Mouse (Mus musculus) natural killer cell, adult 2 months (primary cell): ENCODE data around the gene Rnf2.

Experiments
- DNase-seq, 2 experiments: peaks; one replicate each; pipeline ENCODE4 v3.0.0; 2022; ENCODE audit warnings: low spot score in 2 of 2

Gene Rnf2

DNA sequence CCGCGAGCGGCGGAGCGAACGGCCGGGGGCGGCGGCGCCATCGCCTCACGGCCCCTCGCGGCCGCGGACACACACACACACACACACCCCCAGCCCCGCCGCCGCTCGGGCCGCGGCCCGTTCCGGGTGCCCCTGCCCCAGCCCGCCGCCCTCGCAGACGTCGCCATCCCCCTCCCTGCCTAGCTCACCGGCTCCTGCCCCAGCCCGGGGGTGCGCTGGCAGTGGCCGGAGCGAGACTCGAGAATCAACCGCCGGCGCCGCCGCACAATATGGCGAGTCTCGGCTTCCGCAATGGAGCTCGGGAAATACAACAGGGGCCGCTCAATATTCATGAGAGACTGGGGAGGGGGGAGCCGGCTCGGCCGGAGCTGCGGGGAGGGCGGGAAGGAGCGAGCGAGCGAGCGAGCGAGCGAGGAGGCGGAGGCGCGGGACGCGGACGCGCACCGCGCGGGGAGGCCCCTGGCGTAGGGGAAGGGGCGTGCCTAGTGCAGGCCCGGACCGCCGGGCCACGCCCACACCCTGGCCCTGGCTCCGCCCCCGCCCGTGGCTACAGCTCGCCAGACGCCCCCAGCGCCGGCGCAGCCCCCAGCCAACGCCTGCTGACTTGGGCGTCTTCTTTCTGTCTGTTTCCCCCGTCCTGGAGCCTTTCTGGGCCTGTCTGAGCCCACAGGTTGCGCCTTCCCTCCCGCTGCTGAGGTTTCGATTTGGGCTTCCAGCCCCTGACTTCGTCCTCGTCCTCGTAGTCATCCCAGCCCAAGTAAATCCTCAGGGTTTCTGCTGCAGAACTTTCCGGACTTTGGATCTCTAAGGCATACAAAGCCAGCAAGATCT is at the start of gene Rnf2:
Rnf2 (minus strand) TSS at position 425 of the 831 bp plus-strand sequence.
- DNase-seq, result peak; percentile 85 to 90

DNA sequence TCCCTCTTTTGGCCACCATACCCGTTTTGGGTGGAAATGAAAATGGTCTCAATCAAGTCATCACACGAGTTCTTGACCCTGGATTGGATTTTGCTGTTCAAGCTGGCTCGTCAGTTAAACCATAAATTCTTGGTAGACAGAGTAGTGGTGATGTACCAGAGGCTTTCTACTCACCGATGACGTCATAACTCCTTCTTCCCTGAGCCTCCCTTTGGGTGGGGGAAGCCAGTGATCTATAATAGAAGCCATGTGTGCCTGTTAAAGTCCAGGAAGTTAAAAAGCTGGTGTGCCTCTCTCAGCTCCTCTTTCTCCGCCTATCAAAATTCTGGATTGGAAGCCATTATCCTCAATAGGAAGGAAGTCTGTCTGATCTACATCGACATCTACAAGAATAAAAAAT is 49.0 kb upstream of the Rnf2 start:
- no peak for DNase-seq

DNA sequence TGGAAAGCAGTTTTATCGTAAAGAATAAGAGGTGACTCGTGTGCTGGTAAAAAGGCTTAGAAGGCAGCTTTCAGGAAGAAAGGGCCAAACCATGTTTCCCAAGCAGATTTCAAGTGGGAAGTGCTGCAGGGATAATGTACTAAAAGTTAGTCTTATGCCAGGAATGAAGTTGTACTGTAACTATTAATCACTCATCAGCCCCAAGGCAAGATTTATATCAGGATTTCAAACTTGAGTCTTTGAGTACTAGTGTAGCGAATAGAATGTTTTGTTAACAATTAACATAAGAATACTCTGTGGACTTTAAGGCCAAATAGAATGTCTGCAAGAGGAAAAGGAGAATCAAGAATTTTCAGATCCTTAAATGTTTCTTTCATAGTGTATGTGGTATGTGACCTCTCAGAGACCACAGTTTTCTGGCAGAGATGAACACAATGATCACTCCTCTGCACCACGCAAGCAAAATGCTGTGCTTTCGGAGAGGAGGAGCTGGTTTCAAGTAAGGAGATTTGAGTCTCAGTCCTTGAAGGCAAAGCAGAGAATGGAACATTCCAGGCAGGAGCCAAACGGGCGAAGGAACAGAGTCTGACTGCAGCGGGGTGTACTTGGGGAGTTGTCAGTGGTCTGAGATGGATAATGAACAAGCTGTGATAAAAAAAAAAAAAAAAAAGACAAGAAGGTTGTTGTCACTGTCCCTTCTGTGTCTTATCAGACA is 48.3 kb upstream of the Rnf2 start:
- DNase-seq, result no peak

DNA sequence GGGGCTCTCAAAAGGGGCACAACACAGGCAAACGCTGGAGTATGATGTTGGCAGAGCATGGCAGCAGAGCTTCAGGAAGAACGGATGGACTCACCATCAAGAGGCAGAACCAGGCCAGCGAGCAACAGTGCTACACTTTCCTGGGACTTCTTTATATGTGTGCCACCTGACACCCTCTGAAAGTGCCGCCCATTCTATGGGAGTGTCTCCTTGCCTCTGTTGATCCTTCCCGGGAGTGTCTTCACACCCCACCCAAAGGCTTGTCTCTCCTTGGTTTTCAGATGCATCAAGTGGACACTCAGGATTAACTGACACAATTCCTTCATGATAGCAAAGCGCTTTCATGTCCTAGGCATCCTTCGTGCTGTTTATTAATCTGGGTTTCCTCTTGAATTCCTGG is 44.8 kb upstream of the Rnf2 start:
- DNase-seq, result no peak

DNA sequence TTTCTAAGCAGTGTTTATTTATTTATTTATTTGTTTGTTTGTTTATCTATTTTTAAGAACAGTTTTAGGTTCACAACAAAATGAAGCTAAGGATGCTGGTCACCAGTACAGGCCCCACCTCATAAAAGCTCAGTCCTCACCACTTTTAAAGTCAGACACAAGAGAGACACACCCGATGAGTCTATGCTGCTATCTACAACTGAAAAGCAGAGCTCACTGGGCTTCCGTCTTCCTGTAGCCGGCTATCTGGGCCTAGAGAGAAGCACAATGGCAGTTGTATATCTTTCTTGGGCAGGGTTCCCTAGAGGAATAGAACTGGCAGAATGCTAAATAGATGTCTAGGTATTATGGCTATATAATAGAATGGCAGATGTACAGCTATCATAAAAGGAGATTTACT is 43.8 kb upstream of the Rnf2 start:
- DNase-seq, result no peak

DNA sequence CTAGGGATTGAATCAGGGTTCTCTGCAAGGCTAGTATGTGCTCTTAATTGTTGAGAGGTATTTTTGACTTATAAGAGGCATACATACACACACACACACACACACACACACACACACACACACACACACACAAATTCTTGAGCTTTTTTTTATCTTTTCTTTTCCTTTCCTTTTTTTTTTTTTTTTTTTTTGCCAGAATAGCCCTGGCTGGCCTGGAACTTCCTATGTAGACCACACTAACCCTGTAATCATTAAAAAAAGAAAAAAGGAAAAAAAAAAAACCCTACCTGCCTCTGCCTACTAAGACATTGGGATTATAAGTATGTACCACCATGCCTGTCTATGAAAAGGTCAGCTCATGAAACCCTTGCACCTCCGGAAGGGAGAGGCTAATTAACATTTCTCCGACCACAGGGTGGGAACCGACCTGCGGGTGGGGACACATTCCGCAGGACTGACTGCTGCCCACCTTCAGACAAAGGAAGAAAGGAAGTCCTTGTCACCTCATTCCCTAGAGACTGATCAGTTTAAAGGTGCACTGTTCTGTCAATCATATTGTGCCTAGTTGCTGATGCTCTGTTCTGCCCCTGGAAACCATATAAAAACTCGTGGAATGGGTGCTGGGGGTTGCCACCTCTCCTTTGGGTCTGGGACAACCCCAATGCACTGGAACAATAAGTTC is 43.2 kb upstream of the Rnf2 start:
- DNase-seq, result no peak

DNA sequence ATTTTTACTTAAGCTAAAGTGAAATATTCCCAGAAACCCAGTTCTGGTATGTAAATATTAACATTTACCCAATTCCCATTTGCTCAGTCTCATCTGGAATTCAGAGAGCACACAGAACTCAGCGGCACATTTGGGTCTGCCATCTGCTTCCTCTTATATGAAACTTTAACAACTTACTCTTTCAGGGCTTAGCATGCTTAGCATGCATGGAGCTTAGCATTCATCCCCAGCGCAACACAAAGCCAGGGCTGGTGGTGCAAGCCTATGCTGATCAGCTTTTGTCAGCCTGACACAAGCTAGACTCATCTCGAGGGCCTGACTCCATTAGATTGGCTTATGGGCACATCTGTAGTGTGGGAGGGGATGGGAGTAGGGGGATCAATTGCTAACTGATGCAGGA is 25.9 kb upstream of the Rnf2 start:
- no peak for DNase-seq

DNA sequence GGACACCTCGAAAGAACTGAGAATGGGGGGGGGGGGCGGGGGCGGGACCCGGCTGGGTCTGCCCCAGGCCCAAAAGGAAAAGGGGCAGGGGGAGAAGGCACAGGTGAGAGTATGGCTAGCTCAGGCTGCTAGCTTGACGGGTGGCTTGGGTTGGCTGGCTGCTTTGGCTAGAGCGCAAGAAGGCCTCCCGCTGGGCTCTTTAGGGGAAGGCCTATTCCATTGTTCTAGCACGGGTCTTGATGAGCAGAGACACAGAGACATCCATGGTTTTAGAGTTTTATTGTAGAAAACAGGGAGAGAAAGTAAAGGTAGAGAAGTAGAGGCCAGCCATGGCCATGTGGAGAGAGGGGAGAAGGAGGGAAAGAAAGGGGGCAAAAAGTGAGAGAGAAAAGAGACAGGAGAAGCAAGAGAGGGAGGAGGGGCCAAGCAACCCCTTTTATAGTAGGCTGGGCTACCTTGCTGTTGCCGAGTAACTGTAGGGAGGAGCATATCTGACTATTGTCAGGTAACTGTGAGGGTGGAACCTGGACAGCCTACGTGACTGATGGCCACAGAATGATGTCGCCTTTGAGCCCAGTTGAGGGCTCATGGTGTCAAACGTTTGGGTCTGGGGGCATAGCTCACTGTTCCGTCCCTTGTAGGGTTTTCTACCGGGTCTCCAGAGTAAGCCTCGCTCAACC is 17.0 kb upstream of the Rnf2 start:
- no peak for DNase-seq

DNA sequence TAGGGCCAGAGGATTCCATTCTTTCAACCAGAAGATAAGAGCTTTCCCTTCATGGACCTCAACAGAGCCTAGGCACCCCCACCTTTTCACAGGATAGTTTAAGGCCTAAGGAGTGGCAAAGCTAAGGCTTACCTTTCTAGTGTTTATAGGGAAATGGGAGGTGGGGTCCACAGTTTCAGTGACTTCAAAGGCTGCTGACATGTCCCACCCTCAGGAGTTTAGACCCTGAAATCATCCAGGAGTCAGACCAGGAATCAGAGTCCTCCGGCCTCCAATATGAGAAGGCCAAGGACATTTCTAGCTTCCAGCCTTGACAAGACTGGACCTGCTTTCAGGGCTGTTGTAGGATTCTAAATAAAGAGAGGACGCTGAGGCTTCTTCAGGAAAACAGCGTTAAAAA is 16.1 kb upstream of the Rnf2 start:
- no peak for DNase-seq

DNA sequence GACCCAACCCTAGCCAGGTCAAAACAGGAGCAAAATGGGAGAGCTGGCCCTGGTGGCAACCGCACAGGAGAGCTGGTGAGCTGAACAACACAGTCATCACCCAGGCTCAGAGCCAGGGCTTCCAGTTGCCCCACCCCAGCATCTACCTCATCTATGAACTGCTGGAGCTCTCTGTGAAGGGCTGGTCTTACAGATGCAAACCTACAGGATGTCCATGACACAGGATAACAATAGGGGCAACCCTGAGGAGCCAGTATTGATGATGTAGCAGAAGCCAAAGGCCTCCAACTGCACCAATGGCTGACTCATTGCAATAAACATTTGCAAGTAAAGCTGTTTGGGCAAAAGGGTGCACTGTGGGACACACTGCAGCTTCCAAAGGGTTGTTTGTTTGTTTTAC is 15.0 kb upstream of the Rnf2 start:
- DNase-seq, result no peak

DNA sequence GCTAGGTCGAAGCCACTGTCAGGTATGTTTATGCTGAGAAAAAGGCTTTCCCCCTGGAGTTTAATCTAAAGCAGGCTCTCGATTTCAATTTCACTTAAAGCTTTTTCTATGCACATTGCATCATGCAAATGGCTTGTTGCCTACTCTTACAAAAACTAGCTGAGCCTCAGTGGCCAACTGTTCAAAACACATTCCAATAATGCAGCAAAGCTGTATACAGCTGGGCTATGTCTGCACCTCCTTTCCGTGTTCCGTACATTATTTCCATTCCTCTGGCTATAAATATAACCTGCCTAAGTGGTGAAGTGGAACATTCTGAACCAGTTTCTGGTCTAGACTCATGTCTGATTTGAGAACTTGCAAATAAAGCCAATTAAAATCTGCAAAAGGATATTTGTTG is 13.4 kb upstream of the Rnf2 start:
- no peak for DNase-seq

DNA sequence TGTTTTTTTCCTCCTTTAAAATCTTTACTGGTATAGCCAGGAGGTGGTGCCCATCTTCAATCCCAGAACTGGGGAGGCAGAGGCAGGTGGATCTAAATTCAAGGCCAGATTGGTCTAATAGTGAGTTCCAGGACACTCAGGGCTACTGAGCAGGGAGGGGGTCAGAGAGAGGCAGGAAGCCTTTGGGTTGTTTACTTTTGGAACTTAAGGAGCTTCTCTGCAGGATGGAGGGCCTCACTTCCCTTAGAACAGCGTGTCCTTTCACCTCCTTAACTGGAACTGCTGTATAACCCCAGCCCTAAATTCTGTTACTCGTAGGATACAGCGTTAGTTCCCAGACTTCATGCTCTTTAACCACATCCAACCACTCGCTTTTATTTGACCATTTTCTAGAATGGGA is 10.1 kb upstream of the Rnf2 start:
- DNase-seq, result no peak

DNA sequence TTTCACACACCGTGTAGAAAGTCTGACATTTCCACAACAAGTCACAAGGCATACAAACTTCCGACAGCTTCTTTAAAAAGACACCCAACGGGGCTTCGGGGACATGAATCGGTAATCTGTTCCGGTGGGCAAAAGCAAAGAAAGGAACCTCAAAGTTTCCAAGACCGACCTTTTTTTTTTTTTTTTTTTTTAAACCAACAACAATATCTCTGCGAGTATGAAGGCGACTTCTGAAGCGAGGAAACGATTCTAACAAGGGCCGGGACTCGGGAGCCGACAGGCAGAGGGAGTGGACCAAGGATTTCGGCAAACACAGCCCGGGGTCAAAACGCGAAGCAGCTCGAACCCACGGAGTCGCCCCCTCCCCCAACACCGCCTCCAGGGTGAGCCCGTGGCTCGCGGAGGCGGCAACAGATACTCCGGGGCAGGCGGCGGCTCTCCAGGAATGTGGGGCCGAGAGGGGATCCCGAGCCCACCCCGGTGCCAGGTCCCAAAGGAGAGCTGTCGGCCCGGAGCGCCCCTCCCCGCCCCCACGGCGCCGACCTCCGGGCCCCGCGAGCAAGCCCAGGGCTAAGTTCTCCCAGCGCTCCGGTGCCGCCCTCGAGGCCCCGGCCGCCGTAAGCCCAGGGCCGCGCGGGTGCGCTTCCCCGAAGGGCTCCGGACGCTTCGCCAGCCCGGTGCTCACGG is 797 bp downstream of the Rnf2 start:
- DNase-seq, result peak; percentile 25 to 35

DNA sequence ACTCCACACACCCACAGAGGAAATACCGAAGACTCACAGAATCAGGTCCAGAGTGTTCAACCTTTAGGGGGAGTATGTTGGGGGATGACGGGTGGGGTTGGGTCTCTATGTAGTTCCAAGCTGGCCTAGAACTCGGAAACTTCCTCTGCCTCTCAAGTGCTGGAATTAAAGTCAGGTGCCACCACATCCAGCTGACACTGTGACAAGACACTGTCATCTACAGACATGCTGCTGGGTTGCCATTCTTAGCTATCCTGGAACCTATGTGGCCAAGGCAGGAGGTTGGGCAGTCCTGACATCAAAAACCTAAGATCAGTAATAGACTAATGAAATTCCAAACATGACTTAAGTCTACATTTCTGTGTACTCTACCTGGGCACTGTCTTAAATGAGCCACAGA is 2.4 kb downstream of the Rnf2 start:
- DNase-seq, result no peak

DNA sequence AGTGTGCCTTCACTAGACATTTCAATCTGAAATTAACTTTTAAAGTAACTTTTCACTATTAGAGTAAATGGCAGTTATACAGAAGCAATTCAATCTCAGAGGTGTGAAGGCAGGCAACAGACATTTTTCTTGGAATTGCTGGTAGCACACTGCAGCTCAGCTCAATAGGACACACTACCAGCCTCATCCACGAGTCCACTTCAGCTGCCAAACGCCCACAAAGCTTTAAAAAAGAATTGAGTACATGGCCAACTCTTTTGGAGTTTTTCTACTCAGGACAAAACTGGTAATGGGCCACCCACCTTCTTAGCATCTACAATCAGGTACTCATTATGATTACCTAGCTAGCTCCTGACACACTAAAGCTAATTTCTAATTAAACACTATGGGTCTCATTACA is 2.8 kb downstream of the Rnf2 start:
- no peak for DNase-seq

DNA sequence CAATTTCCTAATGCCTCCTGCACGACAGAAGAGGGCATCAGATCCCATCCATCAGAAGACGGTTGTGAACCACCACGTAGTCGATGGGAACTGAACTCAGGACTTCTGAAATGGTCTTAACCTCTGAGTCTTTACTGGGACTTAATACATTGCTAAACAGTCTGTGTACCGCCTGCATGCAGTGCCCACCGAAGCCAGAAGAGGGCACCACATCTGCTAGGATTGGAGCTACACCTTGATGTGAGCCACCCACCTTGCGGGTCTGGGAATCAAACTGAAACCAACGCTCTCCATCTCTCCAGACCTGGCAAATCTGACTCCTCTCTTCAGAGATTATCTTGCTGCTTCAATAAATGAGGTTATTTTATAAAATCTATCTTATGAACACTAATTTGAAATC is 3.7 kb downstream of the Rnf2 start:
- peak; percentile 60 to 68 for DNase-seq

DNA sequence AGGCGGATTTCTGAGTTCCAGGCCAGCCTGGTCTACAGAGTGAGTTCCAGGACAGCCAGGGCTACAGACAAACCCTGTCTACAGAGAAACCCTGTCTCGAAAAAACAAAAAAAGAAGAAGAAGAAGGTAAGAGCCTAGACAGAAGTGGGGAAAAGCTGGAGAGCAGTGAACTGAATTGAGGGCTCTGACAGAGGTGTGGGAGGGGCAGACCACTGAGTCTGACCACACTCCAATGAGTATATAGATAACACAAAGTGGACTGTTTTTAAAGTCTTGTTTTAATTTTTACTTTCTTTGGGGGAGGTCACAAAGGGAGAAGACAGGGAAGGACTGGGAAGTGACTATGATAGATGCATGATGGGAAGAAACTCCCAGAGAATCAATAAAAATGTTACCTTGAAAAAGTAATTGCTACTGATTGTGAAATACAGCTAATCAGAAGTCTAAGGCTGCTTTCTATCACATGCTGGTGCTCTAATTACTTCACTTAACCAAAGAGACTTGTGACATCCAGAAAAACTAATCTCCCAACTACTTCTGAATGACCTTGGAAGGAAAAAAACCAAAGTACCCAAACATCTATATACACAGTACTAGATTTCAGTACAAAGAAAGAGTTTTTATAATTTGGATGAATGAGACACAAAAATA is 5.0 kb downstream of the Rnf2 start:
- DNase-seq, result no peak

DNA sequence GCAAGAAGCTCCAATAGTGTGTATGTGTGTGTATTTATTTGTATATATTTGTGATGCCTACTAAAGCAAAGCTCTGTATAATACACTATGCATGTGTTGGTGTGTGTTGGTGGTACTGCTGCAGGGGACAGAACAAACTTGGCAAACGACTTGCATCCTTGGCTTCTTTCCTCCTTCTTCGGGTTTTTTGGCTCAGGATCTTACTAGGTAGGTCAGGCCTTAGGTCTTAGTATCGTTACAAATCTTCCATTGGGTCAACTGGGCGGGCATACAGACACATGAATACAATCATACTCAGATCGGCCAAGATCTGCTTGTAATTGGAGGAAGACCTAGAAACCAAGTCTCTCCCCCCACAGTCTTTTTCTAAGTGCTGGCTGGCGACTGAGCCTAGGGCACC is 6.0 kb downstream of the Rnf2 start:
- no peak for DNase-seq

DNA sequence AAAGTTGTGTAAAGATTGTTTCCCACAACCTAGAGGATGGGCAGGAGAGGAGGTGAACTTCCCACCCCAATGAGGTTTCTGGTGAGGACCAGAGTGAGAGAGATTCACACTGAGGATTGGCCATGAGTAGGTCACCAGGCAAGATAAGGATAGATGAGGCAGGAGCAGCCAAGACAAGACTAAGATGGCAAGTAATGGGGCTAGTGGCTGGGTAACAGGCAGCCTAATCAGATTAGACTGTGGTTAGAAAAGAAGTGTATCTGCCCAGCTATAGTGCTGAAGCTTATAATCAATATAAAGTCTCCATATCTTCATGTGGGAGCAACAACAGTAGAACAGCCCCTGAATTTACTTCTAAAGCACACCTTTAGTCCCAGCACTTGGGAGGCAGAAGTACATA is 6.9 kb downstream of the Rnf2 start:
- no peak for DNase-seq

DNA sequence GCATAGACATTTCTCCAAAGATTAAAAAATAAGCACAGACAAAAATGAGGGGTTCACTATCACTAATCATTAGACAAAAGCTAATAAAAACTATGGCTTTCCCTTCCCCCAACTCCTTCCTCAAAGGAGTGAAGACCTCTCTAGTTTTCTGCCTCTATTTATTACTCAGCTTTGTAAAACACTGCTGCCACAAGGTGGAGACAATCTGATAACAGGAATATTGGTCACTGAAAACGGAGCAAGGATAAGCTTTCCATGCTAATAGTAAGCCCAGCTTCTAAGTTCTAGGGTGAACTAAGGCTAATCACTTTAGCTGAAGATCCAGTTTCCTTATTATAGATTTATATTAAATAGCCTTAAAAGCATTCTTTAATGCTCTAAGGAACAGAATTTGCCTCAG is 8.3 kb downstream of the Rnf2 start:
- no peak for DNase-seq

DNA sequence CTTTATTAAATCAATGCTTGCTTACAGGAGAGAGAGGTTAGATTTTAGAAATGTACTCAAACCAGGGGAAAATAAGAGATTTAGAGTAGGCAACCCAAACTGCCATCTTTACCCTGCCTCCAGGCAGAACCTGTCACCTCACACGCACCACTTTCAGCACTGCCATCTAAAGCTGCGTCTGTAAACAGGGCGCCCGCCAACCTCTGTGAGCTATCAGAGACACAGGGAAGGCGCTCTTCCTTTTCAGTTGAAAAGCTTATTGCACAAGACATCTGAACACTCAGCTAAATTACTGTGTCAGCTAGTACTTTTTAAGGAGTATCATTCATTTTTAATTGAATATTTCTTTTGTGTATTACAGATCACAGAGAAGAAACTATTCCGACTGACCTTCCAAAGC is 10.9 kb downstream of the Rnf2 start:
- DNase-seq, result no peak
